Comparison of ENCODE assay signal across 22 mouse cellular contexts in genomic region chr8:84389173-84389572, GRCm38 (mm10). TPM values are rescaled to one million over a fixed set of nuclear protein-coding genes. Genes with fewer than 3 reads are reported as not detected.
DNase-seq lines count a peak whose midpoint lies in the region; ATAC-seq and TF ChIP-seq lines count a peak whose summit lies in the region.
"Had no signal": no experiment of that assay in that cellular context is flagged by ENCODE, and none has a peak within 500 bp of the region (broad histone marks: within the 10 kb centered on the region; RNA-seq: fewer than 3 reads in every experiment).

No protein-coding gene starts in this region.

- TF ChIP-seq POLR2A in heart, adult 2 months (IDR thresholded peaks at IDR 0.05; ENCODE audit: insufficient read depth, low read depth, low read length): no peak

- H3K4me2 ChIP-seq in heart, embryonic 15.5 days: peak overlapping the region; percentile 14; the same call in 1 of the 2 replicates
- no peak overlapping the region for H3K4me2 ChIP-seq in intestine, embryonic 15.5 days (replicated peaks)
- no peak overlapping the region for H3K4me2 ChIP-seq in intestine, postnatal 0 days (replicated peaks; ENCODE audit: low read depth)
- no peak overlapping the region for H3K4me2 ChIP-seq in lung, embryonic 16.5 days (ENCODE audit: low read depth, low read length)
- H3K4me2 ChIP-seq: forebrain, embryonic 13.5 days; heart, embryonic 12.5 days; hindbrain, embryonic 13.5 days had no signal

- no peaks in the 10 kb centered on the region for H3K27me3 ChIP-seq in heart, embryonic 15.5 days
- no peaks in the 10 kb centered on the region for H3K27me3 ChIP-seq in heart, adult 2 months (ENCODE audit: control insufficient read depth, insufficient read depth, low read length)
- H3K27me3 ChIP-seq in intestine, embryonic 15.5 days (replicated peaks): no peaks in the 10 kb centered on the region
- H3K27me3 ChIP-seq in intestine, postnatal 0 days (replicated peaks; ENCODE audit: control insufficient read depth, insufficient read depth, low read length): no peaks in the 10 kb centered on the region
- H3K27me3 ChIP-seq in lung, embryonic 16.5 days (ENCODE audit: control insufficient read depth, insufficient read depth, low read depth, low read length): no peaks in the 10 kb centered on the region
- H3K27me3 ChIP-seq: forebrain, embryonic 13.5 days; heart, embryonic 12.5 days; hindbrain, embryonic 13.5 days; Patski had no signal

- H3K9me3 ChIP-seq in heart, embryonic 15.5 days (replicated peaks): no peaks in the 10 kb centered on the region
- no peaks in the 10 kb centered on the region for H3K9me3 ChIP-seq in intestine, embryonic 15.5 days
- no peaks in the 10 kb centered on the region for H3K9me3 ChIP-seq in intestine, postnatal 0 days (ENCODE audit: control insufficient read depth)
- H3K9me3 ChIP-seq in lung, embryonic 16.5 days (ENCODE audit: control insufficient read depth, low read length): no peaks in the 10 kb centered on the region
- H3K9me3 ChIP-seq: forebrain, embryonic 10.5 days; forebrain, embryonic 13.5 days; G1E; hindbrain, embryonic 10.5 days; hindbrain, embryonic 13.5 days had no signal

- intact Hi-C loops in heart, adult 2 months (cut with DNase I): no loop called here

- peaks cover 23% of the 10 kb centered on the region for H3K4me1 ChIP-seq in heart, embryonic 15.5 days (replicated peaks)
- no peaks in the 10 kb centered on the region for H3K4me1 ChIP-seq in heart, adult 2 months (ENCODE audit: control insufficient read depth, insufficient read depth, low read length)
- H3K4me1 ChIP-seq in intestine, embryonic 15.5 days (replicated peaks): peaks cover 8% of the 10 kb centered on the region; the same call in 1 of the 2 replicates
- H3K4me1 ChIP-seq in intestine, postnatal 0 days (replicated peaks; ENCODE audit: control insufficient read depth, insufficient read depth, low read length): no peaks in the 10 kb centered on the region
- H3K4me1 ChIP-seq in lung, embryonic 16.5 days (replicated peaks; ENCODE audit: control insufficient read depth, insufficient read depth, low read length): peaks cover 11% of the 10 kb centered on the region
- H3K4me1 ChIP-seq: forebrain, embryonic 10.5 days; forebrain, embryonic 13.5 days; hindbrain, embryonic 13.5 days had no signal

- peak; percentile 60; the same call in 1 of the 2 replicates for ATAC-seq in heart, embryonic 15.5 days (replicated peaks; ENCODE audit: insufficient number of reproducible peaks, insufficient read depth, low FRiP score, low read depth)
- ATAC-seq in intestine, embryonic 15.5 days: 0 out of 2 replicates have a peak, but pooled peaks have one; percentile 28
- ATAC-seq in intestine, postnatal 0 days: no peak
- peak; percentile 50; the same call in 1 of the 2 replicates for ATAC-seq in lung, embryonic 16.5 days (ENCODE audit: low read depth)
- ATAC-seq: forebrain, embryonic 13.5 days; forebrain, embryonic 16.5 days; hindbrain, embryonic 16.5 days; Patski had no signal

- TF ChIP-seq CTCF in heart, adult 2 months (IDR thresholded peaks at IDR 0.05): no peak
- no peak for TF ChIP-seq CTCF in intestine, postnatal 0 days (IDR thresholded peaks at IDR 0.05; ENCODE audit: low read depth)

- no peaks in the 10 kb centered on the region for H3K79me2 ChIP-seq in heart, adult 2 months (replicated peaks; ENCODE audit: control insufficient read depth, insufficient read depth, low read length)

- no peak for DNase-seq in heart, adult 2 months
- DNase-seq in lung, postnatal 25 days (ENCODE audit: low spot score): no peak
- DNase-seq: adrenal gland, postnatal 36 days; B cell, adult 2 months; cerebellum, adult 18-20 months; cerebellum, adult 9-10 months; cerebellum, postnatal 14 days; gastrocnemius, postnatal 10 days; gastrocnemius, postnatal 36 days had no signal

- no peak for TF ChIP-seq EP300 in heart, adult 2 months (IDR thresholded peaks at IDR 0.05; ENCODE audit: insufficient read depth, low read depth, low read length)

- 58% methylated on average over 3 of the region's 3 CpGs for WGBS in heart, embryonic 15.5 days
- 40% methylated on average over 3 of the region's 3 CpGs for whole genome bisulfite sequencing in heart, adult 2 months
- 66% methylated on average over 3 of the region's 3 CpGs for WGBS in intestine, embryonic 15.5 days
- 67% methylated on average over 3 of the region's 3 CpGs for WGBS in intestine, postnatal 0 days
- 48% methylated on average over 3 of the region's 3 CpGs for WGBS in lung, embryonic 16.5 days

- H3K36me3 ChIP-seq in heart, embryonic 15.5 days: no peaks in the 10 kb centered on the region
- no peaks in the 10 kb centered on the region for H3K36me3 ChIP-seq in heart, adult 2 months (ENCODE audit: control insufficient read depth, insufficient read depth, low read length)
- H3K36me3 ChIP-seq in intestine, embryonic 15.5 days: no peaks in the 10 kb centered on the region
- no peaks in the 10 kb centered on the region for H3K36me3 ChIP-seq in intestine, postnatal 0 days (ENCODE audit: control insufficient read depth, insufficient read depth)
- H3K36me3 ChIP-seq in lung, embryonic 16.5 days (ENCODE audit: control insufficient read depth, insufficient read depth, low read length): no peaks in the 10 kb centered on the region
- H3K36me3 ChIP-seq: forebrain, embryonic 10.5 days; G1E; heart, embryonic 12.5 days; hindbrain, embryonic 10.5 days; hindbrain, embryonic 13.5 days had no signal

- H3K4me3 ChIP-seq in heart, embryonic 15.5 days: no peak overlapping the region
- H3K4me3 ChIP-seq in heart, adult 2 months: no peak overlapping the region
- no peak overlapping the region for H3K4me3 ChIP-seq in intestine, embryonic 15.5 days (replicated peaks)
- no peak overlapping the region for H3K4me3 ChIP-seq in intestine, postnatal 0 days (ENCODE audit: low read depth, low read length)
- no peak overlapping the region for H3K4me3 ChIP-seq in lung, embryonic 16.5 days (ENCODE audit: low read length)
- H3K4me3 ChIP-seq: forebrain, embryonic 10.5 days; forebrain, embryonic 13.5 days; heart, embryonic 12.5 days; hindbrain, embryonic 10.5 days; hindbrain, embryonic 13.5 days had no signal

- H3K9ac ChIP-seq in heart, embryonic 15.5 days: no peak overlapping the region
- no peak overlapping the region for H3K9ac ChIP-seq in heart, adult 2 months (ENCODE audit: low read depth, low read length)
- H3K9ac ChIP-seq in intestine, embryonic 15.5 days: no peak overlapping the region
- H3K9ac ChIP-seq in intestine, postnatal 0 days (ENCODE audit: low read depth, low read length): no peak overlapping the region
- H3K9ac ChIP-seq in lung, embryonic 16.5 days (ENCODE audit: low read length): no peak overlapping the region
- H3K9ac ChIP-seq: forebrain, embryonic 13.5 days; heart, embryonic 12.5 days; hindbrain, embryonic 13.5 days had no signal

- peak overlapping the region; percentile 68 for H3K27ac ChIP-seq in heart, embryonic 15.5 days
- no peak overlapping the region for H3K27ac ChIP-seq in heart, adult 2 months
- H3K27ac ChIP-seq in intestine, embryonic 15.5 days: peak overlapping the region; percentile 55
- no peak overlapping the region for H3K27ac ChIP-seq in intestine, postnatal 0 days (ENCODE audit: low read depth, low read length)
- H3K27ac ChIP-seq in lung, embryonic 16.5 days (ENCODE audit: low read length): peak overlapping the region; percentile 9; the same call in 1 of the 2 replicates
- H3K27ac ChIP-seq: forebrain, embryonic 10.5 days; forebrain, embryonic 13.5 days; hindbrain, embryonic 10.5 days; hindbrain, embryonic 13.5 days had no signal

RNA-seq across cellular contexts. Expression of gene Cacna1a, which starts 0.9 kb away (rescaled TPM):
- polyA plus RNA-seq in heart, embryonic 15.5 days (2015; fragmentation: Nextera tagmentation; extraction: Ambion mirVana): 7.2 and 8.3 TPM in 2 replicates
- total RNA-seq in heart, adult 2 months (2021): 1 to 10 TPM; 2.5 to 2.7 TPM
- polyA plus RNA-seq in heart, adult 2 months (2012; rRNA removed): 4.4 and 5.9 TPM in 2 replicates
- polyA plus RNA-seq in intestine, embryonic 15.5 days (2015; fragmentation: Nextera tagmentation; extraction: Ambion mirVana): 3.3 and 4.5 TPM in 2 replicates
- polyA plus RNA-seq in intestine, postnatal 0 days (2015; fragmentation: Nextera tagmentation; extraction: Ambion mirVana): 2.4 and 2.8 TPM in 2 replicates
- 1.9 and 2.7 TPM in 2 replicates for polyA plus RNA-seq in lung, embryonic 16.5 days (2015; fragmentation: Nextera tagmentation; extraction: Ambion mirVana)

Comparison
In these comparisons a context has a peak if more than half of its experiments do, and no peak if none do; other contexts are left out.
1. H3K27ac ChIP-seq: peak in heart, embryonic 15.5 days (single experiment), intestine, embryonic 15.5 days (single experiment) and lung, embryonic 16.5 days (single experiment); none in heart, adult 2 months (single experiment) and intestine, postnatal 0 days (single experiment).